8 mouse cellular contexts compared by ENCODE assay signal in the genomic region with DNA sequence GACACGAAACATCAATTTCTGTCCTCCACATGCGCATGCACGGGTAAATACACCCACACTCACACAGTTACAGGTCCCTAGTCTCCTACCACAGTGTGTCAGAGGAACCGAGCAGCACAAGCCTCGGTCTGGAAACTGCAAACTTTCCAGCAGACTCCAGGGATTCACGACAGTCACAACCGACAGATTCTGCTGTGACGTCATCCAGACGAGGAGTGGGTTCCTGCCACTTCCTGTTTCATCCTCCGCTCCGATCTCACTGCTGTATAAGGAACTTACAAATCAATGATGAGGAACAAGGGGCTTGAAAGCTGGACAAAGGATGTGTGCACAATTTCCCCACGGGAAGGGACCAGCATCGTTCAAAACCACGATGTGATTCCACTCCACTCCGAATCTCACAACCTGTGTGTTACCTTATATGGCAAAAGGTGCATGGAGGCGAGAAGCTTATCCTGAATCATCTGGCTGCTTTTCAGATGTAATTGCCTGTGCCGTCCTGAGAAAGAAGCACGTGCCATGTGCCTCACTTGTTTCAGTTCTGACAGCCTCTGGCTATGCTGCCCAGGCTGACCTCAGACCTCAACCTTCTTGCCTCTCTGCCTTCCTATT. TPM values are rescaled to one million over a fixed set of nuclear protein-coding genes. Genes with fewer than 3 reads are reported as not detected.
DNase-seq lines count a peak whose midpoint lies in the region; ATAC-seq and TF ChIP-seq lines count a peak whose summit lies in the region.

No protein-coding gene starts in this region.

- 80% methylated on average over 18 of the region's 18 CpGs for WGBS in forebrain, embryonic 10.5 days
- WGBS in forebrain, embryonic 12.5 days = 71% methylated on average over 18 of the region's 18 CpGs
- WGBS in heart, embryonic 12.5 days = 50% methylated on average over 18 of the region's 18 CpGs
- WGBS in midbrain, embryonic 12.5 days = 72% methylated on average over 18 of the region's 18 CpGs
- WGBS in stomach, postnatal 0 days = 38% methylated on average over 18 of the region's 18 CpGs

- no peaks in the 10 kb centered on the region for H3K27me3 ChIP-seq in forebrain, embryonic 10.5 days (ENCODE audit: poor library complexity, severe bottlenecking)
- no peaks in the 10 kb centered on the region for H3K27me3 ChIP-seq in forebrain, embryonic 12.5 days
- H3K27me3 ChIP-seq in heart, embryonic 12.5 days (replicated peaks) = no peaks in the 10 kb centered on the region
- H3K27me3 ChIP-seq in midbrain, embryonic 12.5 days = no peaks in the 10 kb centered on the region
- H3K27me3 ChIP-seq in stomach, postnatal 0 days (ENCODE audit: control insufficient read depth, insufficient read depth, low read length) = no peaks in the 10 kb centered on the region

- H3K4me2 ChIP-seq in forebrain, embryonic 12.5 days = no peak overlapping the region
- H3K4me2 ChIP-seq in heart, embryonic 12.5 days = peak overlapping the region; percentile 44
- H3K4me2 ChIP-seq in midbrain, embryonic 12.5 days (replicated peaks) = 0 out of 2 replicates have a peak overlapping the region, but pooled peaks have one; percentile 12
- peak overlapping the region; percentile 27; the same call in 1 of the 2 replicates for H3K4me2 ChIP-seq in stomach, postnatal 0 days (replicated peaks; ENCODE audit: low read depth)

- intact Hi-C loops in left cerebral cortex, postnatal 10 days (cut with DNase I) = no loop called here

- no peaks in the 10 kb centered on the region for H3K9me3 ChIP-seq in forebrain, embryonic 10.5 days
- H3K9me3 ChIP-seq in forebrain, embryonic 12.5 days = no peaks in the 10 kb centered on the region
- H3K9me3 ChIP-seq in heart, embryonic 12.5 days (replicated peaks) = no peaks in the 10 kb centered on the region
- H3K9me3 ChIP-seq in midbrain, embryonic 12.5 days = no peaks in the 10 kb centered on the region
- no peaks in the 10 kb centered on the region for H3K9me3 ChIP-seq in stomach, postnatal 0 days (ENCODE audit: control insufficient read depth, low read length)

- 0 out of 2 replicates have a peak overlapping the region, but pooled peaks have one; percentile 20 for H3K27ac ChIP-seq in forebrain, embryonic 10.5 days
- no peak overlapping the region for H3K27ac ChIP-seq in forebrain, embryonic 12.5 days
- H3K27ac ChIP-seq in heart, embryonic 12.5 days (ENCODE audit: poor library complexity, severe bottlenecking) = no peak overlapping the region
- H3K27ac ChIP-seq in midbrain, embryonic 12.5 days (replicated peaks) = no peak overlapping the region
- 0 out of 2 replicates have a peak overlapping the region, but pooled peaks have one; percentile 1 for H3K27ac ChIP-seq in stomach, postnatal 0 days (replicated peaks)

- no peak for TF ChIP-seq EP300 in stomach, postnatal 0 days (optimal IDR thresholded peaks at IDR 0.05)

- ATAC-seq in forebrain, embryonic 12.5 days (ENCODE audit: low FRiP score) = no peak
- ATAC-seq in heart, embryonic 12.5 days (ENCODE audit: insufficient number of reproducible peaks, low FRiP score) = no peak
- no peak for ATAC-seq in midbrain, embryonic 12.5 days (ENCODE audit: low FRiP score, low read depth)
- ATAC-seq in stomach, postnatal 0 days (ENCODE audit: low FRiP score, low TSS enrichment) = peak; percentile 53; the same call in 1 of the 2 replicates

- no peak overlapping the region for H3K4me3 ChIP-seq in forebrain, embryonic 10.5 days
- H3K4me3 ChIP-seq in forebrain, embryonic 12.5 days (replicated peaks) = no peak overlapping the region
- H3K4me3 ChIP-seq in heart, embryonic 12.5 days = 0 out of 2 replicates have a peak overlapping the region, but pooled peaks have one; percentile 3
- H3K4me3 ChIP-seq in midbrain, embryonic 12.5 days = no peak overlapping the region
- H3K4me3 ChIP-seq in stomach, postnatal 0 days (ENCODE audit: low read depth, low read length) = no peak overlapping the region; the same call in 1 of the 2 replicates

- H3K4me1 ChIP-seq in forebrain, embryonic 10.5 days = peaks cover 26% of the 10 kb centered on the region
- no peaks in the 10 kb centered on the region for H3K4me1 ChIP-seq in forebrain, embryonic 12.5 days
- H3K4me1 ChIP-seq in heart, embryonic 12.5 days (replicated peaks) = peaks cover 19% of the 10 kb centered on the region
- peaks cover 4% of the 10 kb centered on the region; the same call in 1 of the 2 replicates for H3K4me1 ChIP-seq in midbrain, embryonic 12.5 days
- no peaks in the 10 kb centered on the region for H3K4me1 ChIP-seq in stomach, postnatal 0 days (replicated peaks; ENCODE audit: control insufficient read depth, insufficient read depth)

- DNase-seq in forebrain, embryonic 10.5 days (ENCODE audit: extremely low spot score, low spot score) = no peak
- peak; percentile 81 for DNase-seq in T-cell, adult 2 months (ENCODE audit: low spot score)
- peak; percentile 56 to 64 for DNase-seq in left cerebral cortex, postnatal 10 days (ENCODE audit: extremely low spot score in 1 of 2, low spot score in 2 of 2)
- DNase-seq in stomach, postnatal 0 days (ENCODE audit: low spot score) = no peak
- no peak for DNase-seq in urinary bladder, adult 18-20 months (ENCODE audit: low spot score in 2 of 2)

- H3K36me3 ChIP-seq in forebrain, embryonic 10.5 days (replicated peaks) = no peaks in the 10 kb centered on the region
- no peaks in the 10 kb centered on the region for H3K36me3 ChIP-seq in forebrain, embryonic 12.5 days (replicated peaks)
- H3K36me3 ChIP-seq in heart, embryonic 12.5 days = no peaks in the 10 kb centered on the region
- no peaks in the 10 kb centered on the region for H3K36me3 ChIP-seq in midbrain, embryonic 12.5 days
- H3K36me3 ChIP-seq in stomach, postnatal 0 days (ENCODE audit: control insufficient read depth, insufficient read depth, low read length) = no peaks in the 10 kb centered on the region

- no peak for TF ChIP-seq CTCF in stomach, postnatal 0 days (IDR thresholded peaks at IDR 0.05; ENCODE audit: low read depth)

- H3K9ac ChIP-seq in forebrain, embryonic 12.5 days = no peak overlapping the region
- no peak overlapping the region for H3K9ac ChIP-seq in heart, embryonic 12.5 days
- no peak overlapping the region for H3K9ac ChIP-seq in midbrain, embryonic 12.5 days (replicated peaks)
- H3K9ac ChIP-seq in stomach, postnatal 0 days (ENCODE audit: low read length) = no peak overlapping the region; the same call in 1 of the 2 replicates

RNA-seq across cellular contexts. Expression of gene Mark3, which starts 14.6 kb away (rescaled TPM):
- 42.1 and 44.8 TPM in 2 replicates for polyA plus RNA-seq in forebrain, embryonic 10.5 days (2016; fragmentation: Nextera tagmentation; extraction: Ambion mirVana)
- 73.1 and 82.3 TPM in 2 replicates for polyA plus RNA-seq in forebrain, embryonic 12.5 days (2016; fragmentation: Nextera tagmentation; extraction: Ambion mirVana)
- 51.0 and 53.7 TPM in 2 replicates for polyA plus RNA-seq in heart, embryonic 12.5 days (2016; fragmentation: Nextera tagmentation; extraction: Ambion mirVana)
- total RNA-seq in left cerebral cortex, postnatal 10 days (2021) = 100 to 1,000 TPM; 132 to 137 TPM
- polyA plus RNA-seq in midbrain, embryonic 12.5 days (2016; fragmentation: Nextera tagmentation; extraction: Ambion mirVana) = 75.6 and 90.6 TPM in 2 replicates
- 15.6 and 18.5 TPM in 2 replicates for polyA plus RNA-seq in stomach, postnatal 0 days (2015; fragmentation: Nextera tagmentation; extraction: Ambion mirVana)

RNA-seq across cellular contexts. Expression of gene Eif5, which starts 21.9 kb away (rescaled TPM):
- polyA plus RNA-seq in forebrain, embryonic 10.5 days (2016; fragmentation: Nextera tagmentation; extraction: Ambion mirVana) = 740 and 785 TPM in 2 replicates
- 734 and 738 TPM in 2 replicates for polyA plus RNA-seq in forebrain, embryonic 12.5 days (2016; fragmentation: Nextera tagmentation; extraction: Ambion mirVana)
- polyA plus RNA-seq in heart, embryonic 12.5 days (2016; fragmentation: Nextera tagmentation; extraction: Ambion mirVana) = 510 TPM in 2 replicates
- 100 to 1,000 TPM; 265 to 276 TPM for total RNA-seq in left cerebral cortex, postnatal 10 days (2021)
- polyA plus RNA-seq in midbrain, embryonic 12.5 days (2016; fragmentation: Nextera tagmentation; extraction: Ambion mirVana) = 692 and 732 TPM in 2 replicates
- 448 and 455 TPM in 2 replicates for polyA plus RNA-seq in stomach, postnatal 0 days (2015; fragmentation: Nextera tagmentation; extraction: Ambion mirVana)

Comparison
In these comparisons a context has a peak if more than half of its experiments do, and no peak if none do; other contexts are left out.
1. H3K27ac ChIP-seq: peak in forebrain, embryonic 10.5 days (single experiment) and stomach, postnatal 0 days (single experiment); none in forebrain, embryonic 12.5 days (single experiment), heart, embryonic 12.5 days (single experiment) and midbrain, embryonic 12.5 days (single experiment).
2. DNase-seq: peak in T-cell, adult 2 months (single experiment) and left cerebral cortex, postnatal 10 days (2 of 2); none in forebrain, embryonic 10.5 days (single experiment), stomach, postnatal 0 days (single experiment) and urinary bladder, adult 18-20 months (0 of 2).